Mouse (Mus musculus) c-Kit-positive CD71-positive TER-119-negative erythroid progenitor cells, embryonic 14.5 days (primary cell): ENCODE data around the gene H2-Q1.
"Not testable (repeated sequence)": the region's sequence is repeated elsewhere in the genome, so short reads cannot be mapped to it uniquely, and the experiment has no call there.

ENCODE experiments used
- DNase-seq: peaks from one replicate; pipeline ENCODE4 v3.0.0-alpha.2; 2013; ENCODE audit warnings: low read depth

H2-Q1 gene

DNA sequence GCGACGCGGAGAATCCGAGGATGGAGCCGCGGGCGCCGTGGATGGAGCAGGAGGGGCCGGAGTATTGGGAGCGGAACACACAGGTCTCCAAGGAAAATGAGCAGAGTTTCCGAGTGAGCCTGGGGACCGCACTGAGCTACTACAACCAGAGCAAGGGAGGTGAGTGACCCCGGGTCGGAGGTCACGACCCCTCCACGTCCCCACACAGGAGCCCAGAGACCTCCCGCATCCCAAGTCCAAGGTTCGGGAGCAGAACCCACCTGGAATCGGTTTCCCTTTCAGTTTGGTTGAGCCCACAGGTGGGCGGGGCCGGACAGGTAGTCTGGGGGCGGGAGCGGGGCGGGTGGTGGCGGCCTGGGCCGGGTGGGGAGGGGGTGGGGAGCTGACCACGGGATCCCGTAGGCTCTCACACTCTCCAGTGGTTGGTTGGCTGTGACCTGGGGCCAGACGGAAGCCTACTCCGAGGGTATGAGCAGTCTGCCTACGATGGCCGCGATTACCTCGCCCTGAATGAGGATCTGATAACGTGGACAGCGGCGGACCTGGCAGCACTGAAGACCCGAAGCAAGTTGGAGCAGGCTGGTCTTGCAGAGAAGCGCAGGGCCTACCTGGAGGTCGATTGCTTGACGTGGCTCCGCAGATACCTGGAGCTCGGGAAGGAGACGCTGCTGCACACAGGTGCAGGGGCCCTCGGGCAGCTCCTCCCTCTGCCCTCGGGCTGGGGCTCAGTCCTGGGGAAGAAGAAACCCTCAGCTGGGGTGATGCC is 22.7 kb downstream of the H2-Q1 start:
- no peak for DNase-seq

DNA sequence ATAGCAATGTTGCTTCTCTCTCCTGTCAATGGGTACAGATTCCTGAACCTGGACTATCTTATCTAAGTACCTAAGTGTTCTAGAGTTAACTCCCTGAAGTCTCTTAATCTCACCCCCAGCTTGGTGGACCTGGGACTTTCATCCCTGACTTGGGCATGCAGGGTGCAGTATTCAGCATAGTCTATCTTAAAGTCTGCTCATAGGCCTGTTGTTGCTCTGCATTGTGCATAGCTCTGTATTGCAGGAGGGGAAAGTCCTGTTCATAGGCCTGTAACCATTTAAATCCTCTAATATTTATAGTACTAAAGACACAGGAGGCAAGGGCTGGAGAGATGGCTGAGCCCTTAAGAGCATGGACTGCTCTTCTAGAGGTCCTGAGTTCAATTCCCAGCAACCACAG is 27.5 kb downstream of the H2-Q1 start:
- DNase-seq: not testable (repeated sequence)

DNA sequence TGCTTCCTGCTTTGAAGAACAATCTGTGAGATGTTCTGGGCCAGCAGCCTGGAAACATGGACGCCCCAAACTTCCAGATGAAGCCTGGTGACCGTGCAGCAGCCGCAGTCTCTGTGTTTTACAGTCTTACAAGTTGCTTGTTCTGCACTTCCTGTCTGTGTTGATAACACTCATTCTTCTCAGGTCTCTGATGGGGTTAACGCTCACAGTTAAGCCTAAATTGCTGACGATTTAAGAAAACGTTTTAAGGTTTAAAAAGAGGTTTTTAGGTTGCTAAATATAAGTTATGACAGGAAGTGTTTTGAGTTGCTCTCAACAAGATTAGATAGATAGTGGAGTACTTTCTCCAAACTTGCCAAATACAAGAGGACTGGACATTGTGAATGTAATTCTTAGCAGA is 33.1 kb downstream of the H2-Q1 start:
- DNase-seq: not testable (repeated sequence)

DNA sequence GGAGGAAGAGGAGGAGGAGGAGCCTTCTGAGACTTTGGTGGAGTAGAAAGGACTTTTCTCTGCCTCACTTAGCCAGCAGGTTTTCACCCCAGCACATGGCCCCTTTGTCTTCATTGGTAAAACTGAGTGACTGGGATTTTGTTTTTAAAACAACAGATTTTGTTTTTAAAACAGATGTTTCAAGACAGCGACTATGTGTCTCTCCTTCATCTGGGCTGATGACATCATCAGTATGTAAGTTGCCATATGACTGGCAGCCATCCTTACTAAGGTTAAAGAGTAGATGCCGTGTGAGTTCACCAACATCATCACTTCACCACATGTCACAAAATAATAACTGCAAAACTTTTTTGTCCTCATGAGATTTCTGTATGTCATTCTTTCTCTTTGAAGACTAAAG is 33.9 kb downstream of the H2-Q1 start:
- DNase-seq: no peak

DNA sequence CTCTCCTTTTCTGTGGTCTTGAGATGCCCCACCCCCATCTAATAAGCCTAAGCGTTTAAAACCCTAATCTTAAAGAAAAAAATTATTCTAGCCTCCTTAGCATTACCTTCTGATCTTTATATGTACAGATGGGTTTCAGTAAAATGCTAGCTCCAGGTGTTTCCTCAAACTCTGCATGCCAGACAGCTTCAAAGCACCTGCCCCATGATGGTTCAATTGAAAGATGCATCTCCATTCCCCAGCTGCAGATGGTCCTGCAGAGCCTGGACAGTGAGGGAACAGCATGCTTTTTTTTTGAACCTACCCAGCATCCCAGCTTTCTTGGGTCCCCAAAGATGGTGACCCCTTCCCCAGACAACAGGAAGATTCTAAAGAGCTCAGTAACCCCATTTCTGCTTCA is 36.9 kb downstream of the H2-Q1 start:
- no peak for DNase-seq

DNA sequence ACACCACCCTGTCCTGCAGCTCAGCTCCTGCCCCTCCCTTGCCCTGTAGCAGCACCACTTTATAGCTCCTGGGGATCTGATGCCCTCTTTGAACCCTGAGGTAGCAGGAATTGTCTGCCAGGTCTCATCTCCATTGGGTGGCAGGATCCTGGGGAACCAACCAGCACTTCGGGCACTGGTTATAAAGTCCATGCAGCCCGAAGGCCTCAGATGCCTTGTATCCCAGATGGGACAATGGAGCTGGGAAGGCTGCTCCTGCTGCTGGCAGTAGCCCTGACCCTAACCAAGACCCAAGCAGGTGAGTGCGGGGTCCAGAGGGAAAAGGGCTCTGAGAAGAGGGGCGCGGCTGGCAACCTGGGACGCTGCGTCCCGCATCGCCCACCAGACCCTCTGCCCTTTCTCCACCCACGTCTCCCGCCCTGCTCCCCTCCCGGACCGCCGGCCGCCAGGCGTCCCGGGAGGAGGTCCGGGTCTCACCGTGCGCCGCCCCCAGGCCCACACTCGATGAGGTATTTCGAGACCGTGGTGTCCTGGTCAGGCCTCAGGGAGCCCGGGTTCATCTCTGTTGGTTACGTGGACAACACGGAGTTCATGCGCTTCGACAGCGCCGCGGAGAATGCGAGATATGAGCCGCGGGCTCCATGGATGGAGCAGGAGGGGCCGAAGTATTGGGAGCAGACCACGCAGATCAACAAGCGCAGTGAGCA is 38.7 kb downstream of the H2-Q1 start:
- DNase-seq: no peak

DNA sequence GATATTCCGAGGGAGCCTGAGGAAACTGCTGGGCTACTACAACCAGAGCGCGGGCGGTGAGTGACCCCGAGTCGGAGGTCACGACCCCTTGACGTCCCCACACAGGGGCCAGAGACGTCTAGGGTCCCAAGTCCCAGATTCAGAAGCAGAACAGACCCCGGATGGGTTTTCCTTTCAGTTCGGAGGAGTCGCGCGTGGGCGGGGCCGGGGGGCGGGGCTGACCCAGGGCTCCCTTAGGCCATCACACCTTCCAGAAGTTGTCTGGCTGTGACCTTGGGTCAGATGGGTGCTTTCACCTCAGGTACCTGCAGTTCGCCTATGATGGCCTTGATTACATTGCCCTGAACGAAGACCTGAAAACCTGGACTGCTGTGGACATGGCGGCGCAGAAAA is 39.3 kb downstream of the H2-Q1 start:
- DNase-seq: no peak
